Mouse (Mus musculus): ENCODE measurements around the gene Fdps. TPM values are rescaled to one million over a fixed set of nuclear protein-coding genes. Genes with fewer than 3 reads are reported as not detected.

Fdps gene
- polyA plus RNA-seq, 1 experiment from 2014 or later, result 625 TPM

DNA sequence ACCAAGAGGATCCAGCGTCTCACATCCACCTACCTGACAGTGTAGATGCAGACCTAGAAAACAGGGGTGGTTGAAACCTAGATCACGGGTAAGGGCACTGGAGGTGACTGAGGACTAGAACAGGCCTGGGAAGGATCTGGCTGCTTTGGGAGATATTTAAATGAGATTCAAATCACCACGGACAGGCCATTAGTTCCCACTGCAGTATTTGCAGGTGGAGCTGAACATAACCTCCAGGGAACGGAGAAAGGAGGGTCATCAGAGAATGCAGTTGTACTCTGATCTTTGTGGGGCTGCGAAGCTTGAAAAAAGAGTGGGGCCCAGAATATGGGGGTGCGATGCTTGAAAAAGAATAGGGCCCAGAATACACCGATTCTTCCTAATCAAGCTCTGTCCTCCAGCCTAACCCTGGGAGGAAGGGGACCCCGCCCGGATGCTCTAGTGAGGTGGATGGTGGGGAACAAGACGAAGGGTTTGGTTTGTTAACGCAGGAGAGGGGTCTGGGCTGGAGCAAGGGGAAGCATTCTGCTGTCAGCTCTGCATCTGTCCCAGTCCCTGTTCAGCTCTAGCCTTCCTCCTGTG, 9.2 kb downstream of the Fdps start:
- Histone ChIP-seq H3K36me3 (ENCODE audit: control insufficient read depth, insufficient read depth, low read length) (peaks cover 12% of the 10 kb centered on the region), H3K4me3 (ENCODE audit: low read length) (peak overlapping the region; percentile 33), H3K9ac (ENCODE audit: low read depth, low read length) (peak overlapping the region; percentile 51), H3K27me3 (replicated peaks; ENCODE audit: control insufficient read depth, insufficient read depth, low read length) (no peaks in the 10 kb centered on the region), H3K4me1 (ENCODE audit: control insufficient read depth, insufficient read depth, low read length) (peaks cover 32% of the 10 kb centered on the region), H3K27ac (ENCODE audit: low read length) (no peak overlapping the region), H3K4me2 (ENCODE audit: low read depth, low read length) (peak overlapping the region; percentile 100), H3K9me3 (ENCODE audit: control insufficient read depth, low read length) (no peaks in the 10 kb centered on the region)
- 32% methylated on average over 11 of the region's 11 CpGs for WGBS
- ATAC-seq, result no peak

DNA sequence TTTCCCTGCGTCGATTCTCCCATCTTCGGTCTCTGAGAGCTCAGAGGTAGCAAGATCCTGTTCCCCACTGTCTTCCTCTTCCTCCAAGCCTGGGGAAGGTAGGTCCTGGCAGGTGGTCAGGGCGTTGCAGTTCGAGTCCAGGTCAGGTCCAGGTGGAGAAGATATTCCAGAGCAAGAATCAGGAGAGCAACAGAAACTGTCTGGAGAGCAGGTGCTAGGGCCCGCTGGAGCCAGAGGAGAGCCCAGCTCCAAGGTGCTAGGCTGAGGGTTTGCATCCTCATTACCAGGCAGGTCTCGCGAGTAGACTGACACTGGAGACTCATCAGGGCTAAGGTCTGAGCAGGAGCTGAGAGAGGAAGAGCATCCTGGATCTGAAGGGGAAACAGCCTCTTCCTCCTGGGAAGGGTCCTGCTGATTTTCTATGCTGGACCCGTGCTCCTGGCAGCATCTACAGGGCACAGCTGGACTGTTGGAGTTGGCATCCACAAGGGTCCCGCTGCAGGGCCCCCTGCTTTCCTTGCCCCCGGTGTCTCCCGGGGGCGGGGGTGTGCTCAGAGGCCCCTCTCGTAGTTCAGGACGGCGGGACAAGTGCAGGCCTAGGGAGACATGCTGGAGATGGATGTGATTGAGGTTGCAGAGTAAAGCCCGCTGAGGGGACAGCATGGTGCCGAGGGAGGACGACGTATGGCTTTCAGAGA, 9.8 kb downstream of the Fdps start:
- H3K36me3 ChIP-seq (ENCODE audit: control insufficient read depth, insufficient read depth, low read length), result peaks cover 11% of the 10 kb centered on the region
- ATAC-seq, result no peak
- no peak overlapping the region for H3K27ac ChIP-seq (ENCODE audit: low read length)
- peaks cover 33% of the 10 kb centered on the region for H3K4me1 ChIP-seq (ENCODE audit: control insufficient read depth, insufficient read depth, low read length)
- peak overlapping the region; percentile 74; the same call in 1 of the 2 replicates for H3K4me3 ChIP-seq (ENCODE audit: low read length)
- H3K9me3 ChIP-seq (ENCODE audit: control insufficient read depth, low read length), result no peaks in the 10 kb centered on the region
- peak overlapping the region; percentile 85; the same call in 1 of the 2 replicates for H3K9ac ChIP-seq (ENCODE audit: low read depth, low read length)
- no peaks in the 10 kb centered on the region for H3K27me3 ChIP-seq (replicated peaks; ENCODE audit: control insufficient read depth, insufficient read depth, low read length)
- WGBS, result 22% methylated on average over 20 of the region's 20 CpGs
- H3K4me2 ChIP-seq (ENCODE audit: low read depth, low read length), result peak overlapping the region; percentile 100

DNA sequence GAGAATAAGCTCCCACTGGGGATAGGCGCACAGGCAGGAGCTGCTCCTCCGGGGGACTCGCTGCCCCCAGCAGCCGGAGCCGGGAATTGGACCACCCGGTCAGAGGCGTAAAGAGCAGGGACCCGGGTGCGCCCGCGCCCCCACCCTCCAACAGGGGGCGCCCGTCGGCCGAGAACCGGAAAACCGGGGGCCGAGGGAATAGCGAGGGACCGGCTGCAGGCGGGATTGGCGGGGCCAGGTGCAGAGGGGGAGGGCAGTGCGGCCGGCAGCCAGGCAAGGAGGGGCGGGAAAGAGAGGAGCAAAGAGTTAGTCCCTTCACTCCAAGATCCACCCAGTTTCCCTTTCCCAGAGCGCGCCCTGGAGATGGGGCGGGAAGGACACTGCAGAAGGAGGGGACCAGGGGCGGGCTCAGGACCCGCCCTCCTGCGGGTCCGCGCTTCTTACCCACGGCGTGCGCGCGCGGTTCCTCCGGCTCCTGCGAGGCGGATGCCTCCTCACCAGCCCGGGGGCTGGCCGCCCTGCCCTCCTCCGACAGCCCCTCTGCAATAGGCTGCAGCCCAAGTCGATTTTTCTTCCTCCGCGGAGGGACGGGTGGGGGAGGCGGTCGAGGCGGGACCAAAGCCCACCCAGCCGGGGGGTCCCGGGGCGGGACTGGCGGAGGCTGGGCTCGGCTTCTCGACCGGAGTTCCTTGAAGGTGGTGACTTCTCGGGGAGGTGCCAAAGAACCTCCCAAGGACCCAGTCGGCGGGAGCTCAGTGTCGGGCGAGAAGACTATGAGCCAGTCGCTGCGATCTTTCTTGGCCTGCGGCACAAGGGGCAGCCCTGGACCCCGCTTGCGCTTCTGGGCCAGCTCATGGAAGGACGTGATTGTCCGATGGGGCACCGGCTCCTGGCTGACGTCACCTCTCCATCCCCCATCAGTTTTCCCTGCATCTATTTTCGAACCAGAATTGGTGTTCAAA, 10.8 kb downstream of the Fdps start:
- Histone ChIP-seq H3K4me3 (ENCODE audit: low read length) (peak overlapping the region; percentile 74), H3K27me3 (replicated peaks; ENCODE audit: control insufficient read depth, insufficient read depth, low read length) (no peaks in the 10 kb centered on the region), H3K36me3 (ENCODE audit: control insufficient read depth, insufficient read depth, low read length) (peaks cover 3% of the 10 kb centered on the region; the same call in 1 of the 2 replicates), H3K9ac (ENCODE audit: low read depth, low read length) (peak overlapping the region; percentile 85), H3K9me3 (ENCODE audit: control insufficient read depth, low read length) (no peaks in the 10 kb centered on the region), H3K4me1 (ENCODE audit: control insufficient read depth, insufficient read depth, low read length) (peaks cover 33% of the 10 kb centered on the region), H3K4me2 (ENCODE audit: low read depth, low read length) (peak overlapping the region; percentile 100), H3K27ac (ENCODE audit: low read length) (peak overlapping the region; percentile 96)
- under 1% methylated on average over 70 of the region's 74 CpGs for WGBS
- ATAC-seq, result peak; percentile 72

DNA sequence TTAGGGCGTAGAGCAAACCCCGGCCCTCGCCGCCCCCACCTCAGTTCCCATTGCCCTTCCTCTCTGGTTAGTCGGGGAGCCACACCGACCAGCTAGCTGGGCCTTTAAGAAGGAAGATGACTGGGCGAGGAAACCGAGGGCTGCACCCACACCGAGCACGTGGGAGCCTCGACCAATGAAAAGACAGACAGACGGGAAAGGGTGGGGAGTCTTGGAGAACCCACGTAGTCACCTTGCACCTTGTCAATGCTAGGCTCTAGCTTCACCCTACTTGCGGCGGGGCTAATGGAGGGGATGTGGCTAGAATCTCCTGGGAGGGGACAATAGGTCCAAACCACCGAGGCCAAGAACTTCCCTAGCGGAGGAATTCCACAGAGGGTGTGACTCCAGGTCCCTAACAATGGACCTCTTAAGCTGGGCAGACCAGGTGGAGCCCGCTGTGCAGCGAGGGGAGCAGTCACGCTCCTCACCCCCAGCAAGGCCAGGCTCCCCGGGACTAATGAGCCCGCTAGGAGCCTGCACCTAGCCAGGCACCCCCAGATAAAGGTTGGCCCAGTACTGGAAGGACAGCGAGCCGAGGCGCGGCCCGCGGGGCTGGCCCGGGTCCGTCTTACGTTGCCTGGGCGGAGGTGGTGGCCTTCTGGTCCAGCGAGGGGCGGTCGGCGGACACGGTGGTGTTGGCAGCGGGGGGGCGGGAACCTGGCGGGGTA, 11.7 kb downstream of the Fdps start:
- peak; percentile 82 for ATAC-seq
- under 1% methylated on average over 40 of the region's 40 CpGs for WGBS
- Histone ChIP-seq H3K9me3 (ENCODE audit: control insufficient read depth, low read length) (no peaks in the 10 kb centered on the region), H3K36me3 (ENCODE audit: control insufficient read depth, insufficient read depth, low read length) (no peaks in the 10 kb centered on the region), H3K27ac (ENCODE audit: low read length) (peak overlapping the region; percentile 96), H3K4me3 (ENCODE audit: low read length) (peak overlapping the region; percentile 74), H3K27me3 (replicated peaks; ENCODE audit: control insufficient read depth, insufficient read depth, low read length) (no peaks in the 10 kb centered on the region), H3K4me1 (ENCODE audit: control insufficient read depth, insufficient read depth, low read length) (peaks cover 33% of the 10 kb centered on the region), H3K9ac (ENCODE audit: low read depth, low read length) (peak overlapping the region; percentile 85), H3K4me2 (ENCODE audit: low read depth, low read length) (peak overlapping the region; percentile 100)

GRCm38 (mm10) chr3:89088974-89089373, 12.8 kb downstream of the Fdps start:
- ATAC-seq, result no peak
- Histone ChIP-seq H3K4me1 (ENCODE audit: control insufficient read depth, insufficient read depth, low read length) (peaks cover 33% of the 10 kb centered on the region), H3K4me2 (ENCODE audit: low read depth, low read length) (peak overlapping the region; percentile 100), H3K9ac (ENCODE audit: low read depth, low read length) (peak overlapping the region; percentile 85; the same call in 1 of the 2 replicates), H3K27me3 (replicated peaks; ENCODE audit: control insufficient read depth, insufficient read depth, low read length) (no peaks in the 10 kb centered on the region), H3K4me3 (ENCODE audit: low read length) (peak overlapping the region; percentile 74), H3K27ac (ENCODE audit: low read length) (no peak overlapping the region), H3K9me3 (ENCODE audit: control insufficient read depth, low read length) (no peaks in the 10 kb centered on the region), H3K36me3 (ENCODE audit: control insufficient read depth, insufficient read depth, low read length) (no peaks in the 10 kb centered on the region)
- 42% methylated on average over 14 of the region's 14 CpGs for WGBS

- ATAC-seq, result no peak
- peak overlapping the region; percentile 41 for H3K4me2 ChIP-seq (ENCODE audit: low read depth, low read length)
- H3K4me1 ChIP-seq (ENCODE audit: control insufficient read depth, insufficient read depth, low read length), result peaks cover 24% of the 10 kb centered on the region
- H3K4me3 ChIP-seq (ENCODE audit: low read length), result 0 out of 2 replicates have a peak overlapping the region, but pooled peaks have one; percentile 8
- no peak overlapping the region for H3K27ac ChIP-seq (ENCODE audit: low read length)
- H3K9me3 ChIP-seq (ENCODE audit: control insufficient read depth, low read length), result no peaks in the 10 kb centered on the region
- no peaks in the 10 kb centered on the region for H3K27me3 ChIP-seq (replicated peaks; ENCODE audit: control insufficient read depth, insufficient read depth, low read length)
- peak overlapping the region; percentile 41; the same call in 1 of the 2 replicates for H3K9ac ChIP-seq (ENCODE audit: low read depth, low read length)
- 27% methylated on average over 21 of the region's 21 CpGs for WGBS
- no peaks in the 10 kb centered on the region for H3K36me3 ChIP-seq (ENCODE audit: control insufficient read depth, insufficient read depth, low read length)
Measured at GRCm38 (mm10) chr3:89087338-89088110, 14.2 kb downstream of the Fdps start.

DNA sequence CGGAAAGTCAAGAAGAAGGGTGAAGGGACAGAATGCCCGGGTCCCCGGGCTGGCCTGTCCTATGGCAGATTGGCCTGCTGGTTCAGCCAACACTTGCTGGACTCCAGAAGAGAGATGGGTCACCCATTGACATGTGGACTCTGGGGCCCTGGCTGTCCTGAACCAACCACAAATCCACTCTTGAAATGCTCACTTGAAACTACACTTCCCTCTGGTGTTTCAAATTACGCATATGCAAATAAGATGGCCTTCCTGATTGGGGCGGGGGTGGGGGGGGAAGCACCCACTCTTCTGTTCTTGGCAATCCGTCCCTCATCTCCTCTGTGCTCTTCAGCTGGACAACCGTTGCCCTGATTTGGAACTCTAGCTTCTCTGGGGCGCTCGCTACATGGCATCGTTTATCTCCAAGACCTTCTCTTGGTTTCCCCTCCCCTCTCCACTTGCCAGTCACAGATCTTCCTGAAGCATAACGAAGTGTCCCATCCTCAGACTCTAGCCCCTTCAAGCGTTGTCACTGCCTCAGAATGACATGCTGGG, 17.0 kb downstream of the Fdps start:
- Histone ChIP-seq H3K4me1 (ENCODE audit: control insufficient read depth, insufficient read depth, low read length) (peaks cover 11% of the 10 kb centered on the region), H3K27ac (ENCODE audit: low read length) (no peak overlapping the region), H3K4me2 (ENCODE audit: low read depth, low read length) (no peak overlapping the region), H3K9me3 (ENCODE audit: control insufficient read depth, low read length) (no peaks in the 10 kb centered on the region), H3K9ac (ENCODE audit: low read depth, low read length) (no peak overlapping the region), H3K36me3 (ENCODE audit: control insufficient read depth, insufficient read depth, low read length) (no peaks in the 10 kb centered on the region), H3K4me3 (ENCODE audit: low read length) (no peak overlapping the region), H3K27me3 (replicated peaks; ENCODE audit: control insufficient read depth, insufficient read depth, low read length) (no peaks in the 10 kb centered on the region)
- 79% methylated on average over 12 of the region's 12 CpGs for whole genome bisulfite sequencing
- no peak for ATAC-seq

- Histone ChIP-seq H3K9me3 (ENCODE audit: control insufficient read depth, low read length) (no peaks in the 10 kb centered on the region), H3K36me3 (ENCODE audit: control insufficient read depth, insufficient read depth, low read length) (0 out of 2 replicates have a peak, but pooled peaks cover 3% of the 10 kb centered on the region), H3K27me3 (replicated peaks; ENCODE audit: control insufficient read depth, insufficient read depth, low read length) (no peaks in the 10 kb centered on the region), H3K9ac (ENCODE audit: low read depth, low read length) (no peak overlapping the region), H3K27ac (ENCODE audit: low read length) (no peak overlapping the region), H3K4me1 (ENCODE audit: control insufficient read depth, insufficient read depth, low read length) (peaks cover 11% of the 10 kb centered on the region), H3K4me2 (ENCODE audit: low read depth, low read length) (no peak overlapping the region), H3K4me3 (ENCODE audit: low read length) (no peak overlapping the region)
- 74% methylated on average over 2 of the region's 2 CpGs for WGBS
- ATAC-seq, result no peak
Measured at GRCm38 (mm10) chr3:89084133-89084532, 17.6 kb downstream of the Fdps start.

All from intestine, embryonic 16.5 days (tissue).